Mouse (Mus musculus) lung, postnatal 25 days (tissue): ENCODE results near the gene Ddit4.
"Not testable (repeated sequence)": the region's sequence is repeated elsewhere in the genome, so short reads cannot be mapped to it uniquely, and the experiment has no call there.

Experiments
- DNase-seq: peaks from one replicate; pipeline ENCODE4 v3.0.0; 2022; ENCODE audit warnings: low spot score

Gene Ddit4

GRCm38 (mm10) chr10:59951211-59952151, at the start of gene Ddit4:
TSS of gene Ddit4 (minus strand) at chr10:59951834.
- DNase-seq: peak; percentile 100

- no peak for DNase-seq
These were observed 47.4 kb upstream of the Ddit4 start for GRCm38 (mm10) chr10:59999057-59999456.

GRCm38 (mm10) chr10:59997591-59997990, 46.0 kb upstream of the Ddit4 start:
- DNase-seq: peak; percentile 81

DNA sequence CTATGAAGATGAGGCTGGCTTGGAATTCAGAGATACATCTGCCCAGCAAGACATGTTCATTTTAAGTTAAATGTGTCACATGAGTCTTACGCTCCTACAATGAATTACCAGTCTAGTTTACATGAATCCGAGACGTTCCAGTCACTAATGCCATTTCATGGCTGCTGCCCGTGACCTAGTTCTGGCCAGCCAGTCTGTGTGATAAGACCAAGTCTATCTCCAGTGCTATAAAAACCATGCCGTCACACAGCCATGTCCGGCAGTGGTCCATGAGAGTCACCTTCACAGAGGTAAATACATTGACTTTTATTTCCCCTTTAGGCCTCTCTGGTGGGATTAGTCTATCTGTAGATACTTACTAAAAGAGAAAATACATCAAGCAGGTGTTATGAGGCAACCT, 44.3 kb upstream of the Ddit4 start:
- DNase-seq: no peak

- not testable (repeated sequence) for DNase-seq
These were observed 42.2 kb upstream of the Ddit4 start for GRCm38 (mm10) chr10:59993813-59994212.

DNA sequence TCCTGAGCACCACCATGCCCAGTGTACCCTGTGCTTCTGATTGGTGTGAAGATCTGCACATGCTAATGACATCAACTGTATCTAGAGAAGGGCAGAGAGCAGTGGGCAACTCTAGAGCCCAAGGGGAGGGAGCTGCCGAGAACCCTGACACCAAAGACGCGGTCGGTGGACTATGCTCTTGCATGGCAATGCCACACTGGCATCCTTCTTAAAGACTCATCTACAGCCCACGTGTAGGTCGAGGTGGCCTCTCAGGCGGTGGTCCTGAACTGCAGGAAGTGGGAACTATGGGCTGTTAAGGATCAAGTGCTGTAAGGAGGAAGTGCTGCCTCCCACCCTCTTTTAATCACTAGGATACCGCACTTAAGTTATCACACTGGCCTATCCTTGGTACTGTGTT, 40.4 kb upstream of the Ddit4 start:
- no peak for DNase-seq

GRCm38 (mm10) chr10:59991262-59991880, 39.7 kb upstream of the Ddit4 start:
- no peak for DNase-seq

GRCm38 (mm10) chr10:59990393-59990792, 38.8 kb upstream of the Ddit4 start:
- no peak for DNase-seq

DNA sequence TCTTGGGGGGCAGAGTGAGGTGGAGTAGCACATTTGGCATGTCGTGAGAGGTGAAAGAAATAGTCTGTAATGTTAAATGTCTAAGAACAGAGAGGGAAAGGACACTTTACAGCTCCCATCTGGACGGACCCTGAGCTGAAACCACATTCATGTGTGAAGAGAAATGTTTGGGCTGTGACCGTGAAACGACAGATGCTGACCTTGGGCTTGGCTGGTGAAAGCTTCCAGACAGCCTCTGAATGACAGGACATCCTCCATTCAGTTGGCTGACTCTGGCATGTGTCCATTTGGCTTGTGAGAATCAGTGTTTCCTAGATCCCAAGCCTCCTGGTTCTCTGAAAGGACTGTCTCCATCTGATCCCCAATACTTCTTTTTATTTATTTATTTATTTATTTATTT, 36.4 kb upstream of the Ddit4 start:
- DNase-seq: peak; percentile 63

DNA sequence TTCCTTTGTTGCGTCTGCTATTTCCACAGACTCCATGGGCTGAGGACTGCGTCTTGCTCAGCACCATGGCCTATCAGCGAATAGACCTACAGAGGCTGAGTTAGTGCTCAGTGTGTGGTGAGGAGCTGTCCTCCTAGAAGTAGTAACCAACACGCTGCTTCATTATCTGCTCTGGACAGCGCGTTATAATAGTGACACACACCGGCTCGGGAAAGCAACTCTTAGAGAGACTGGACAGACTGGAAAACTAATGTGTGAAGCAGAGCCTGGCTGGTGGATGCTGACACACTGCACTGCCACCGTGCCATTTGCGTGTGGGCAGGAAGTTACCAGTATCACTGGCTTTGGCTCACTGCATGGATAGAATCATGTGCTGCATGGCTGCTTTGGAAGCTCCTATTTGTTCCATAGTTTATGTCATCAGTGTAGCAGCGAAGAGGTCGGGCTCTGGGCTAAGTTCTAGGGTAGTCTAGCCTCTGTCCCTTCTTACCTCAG, 30.8 kb upstream of the Ddit4 start:
- DNase-seq: no peak

GRCm38 (mm10) chr10:59981792-59982191, 30.2 kb upstream of the Ddit4 start:
- DNase-seq: no peak

GRCm38 (mm10) chr10:59981336-59981735, 29.7 kb upstream of the Ddit4 start:
- DNase-seq: no peak

DNA sequence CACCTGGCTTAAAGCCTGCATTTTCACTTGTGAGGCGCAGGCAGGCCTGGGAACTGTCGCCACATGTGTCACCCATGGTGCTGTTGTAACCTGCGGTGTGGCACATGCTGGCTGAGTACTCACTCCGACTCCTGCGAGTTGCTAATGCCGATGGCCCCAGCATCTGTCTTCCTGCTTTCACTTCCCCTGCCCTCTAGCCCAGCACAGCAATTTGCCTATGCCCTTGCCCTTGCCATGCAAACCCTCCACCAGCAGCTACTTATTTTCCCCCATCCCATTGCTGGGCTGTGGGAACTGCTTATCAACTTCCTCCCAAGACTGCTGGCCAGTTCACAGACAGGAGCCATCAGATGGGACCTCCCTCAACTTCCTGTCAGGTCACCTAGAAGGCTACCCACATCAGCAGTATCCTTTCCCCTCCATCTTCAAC, 29.2 kb upstream of the Ddit4 start:
- DNase-seq: peak; percentile 67

DNA sequence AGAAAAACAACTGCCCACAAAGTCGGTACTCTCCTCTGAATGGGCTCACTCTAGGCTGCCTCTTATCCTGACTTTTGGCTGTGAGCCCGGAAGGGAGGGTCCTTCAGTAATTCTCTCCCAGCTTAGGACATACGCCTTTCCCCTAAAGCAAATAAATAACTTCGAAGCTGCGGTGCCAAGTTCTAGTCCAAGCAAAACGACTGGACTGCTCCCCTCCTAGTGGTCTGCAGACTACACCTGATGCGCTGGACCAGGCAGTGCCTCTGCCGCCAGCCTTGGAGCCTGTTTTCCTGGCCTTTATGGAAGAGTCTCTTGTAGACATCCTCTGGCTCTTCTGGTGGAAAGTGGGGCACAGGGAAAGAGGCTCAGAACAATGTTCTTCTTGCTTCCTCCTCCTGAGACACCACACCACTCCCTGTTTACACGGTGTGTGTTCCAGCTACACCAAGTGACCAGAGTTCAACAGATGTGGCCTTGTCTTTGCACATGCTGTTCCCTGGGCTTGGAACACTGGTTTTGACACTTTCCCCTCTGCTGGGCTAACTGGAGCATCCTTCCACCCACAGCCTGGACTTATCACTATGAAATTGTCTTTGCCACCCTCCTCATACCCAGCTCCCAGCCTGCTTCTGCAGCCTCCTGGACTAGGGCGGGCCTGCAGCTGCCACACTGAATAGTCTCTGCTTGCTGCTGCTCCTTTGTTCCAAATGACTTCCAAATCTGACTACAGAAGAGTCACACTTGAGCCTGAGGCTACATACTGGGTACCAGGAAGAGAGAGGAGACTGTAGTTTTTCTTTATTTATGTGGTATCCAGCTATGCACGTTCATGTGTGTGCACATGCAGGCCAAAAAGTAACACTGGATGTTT, 27.5 kb upstream of the Ddit4 start:
- DNase-seq: peak; percentile 95

DNA sequence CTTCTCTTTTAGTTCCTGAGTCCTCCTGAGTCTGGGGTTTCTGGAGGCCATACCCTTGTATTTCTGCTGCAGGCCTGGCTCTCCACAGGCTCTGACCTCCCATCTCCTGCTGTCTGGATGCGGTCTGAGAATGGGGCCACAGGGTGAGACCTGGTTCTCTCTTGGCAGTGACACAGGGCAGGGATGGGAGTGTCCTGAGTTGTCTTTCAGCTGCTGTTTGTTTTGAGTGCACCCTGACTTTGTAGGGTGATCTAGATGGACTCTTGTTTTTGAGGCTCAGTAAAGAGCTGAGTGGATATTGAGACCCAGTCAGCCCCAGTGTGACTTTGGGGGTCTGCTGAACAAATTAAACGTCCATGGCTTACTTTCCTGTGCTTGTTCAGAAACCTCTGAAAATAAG, 26.8 kb upstream of the Ddit4 start:
- no peak for DNase-seq

DNA sequence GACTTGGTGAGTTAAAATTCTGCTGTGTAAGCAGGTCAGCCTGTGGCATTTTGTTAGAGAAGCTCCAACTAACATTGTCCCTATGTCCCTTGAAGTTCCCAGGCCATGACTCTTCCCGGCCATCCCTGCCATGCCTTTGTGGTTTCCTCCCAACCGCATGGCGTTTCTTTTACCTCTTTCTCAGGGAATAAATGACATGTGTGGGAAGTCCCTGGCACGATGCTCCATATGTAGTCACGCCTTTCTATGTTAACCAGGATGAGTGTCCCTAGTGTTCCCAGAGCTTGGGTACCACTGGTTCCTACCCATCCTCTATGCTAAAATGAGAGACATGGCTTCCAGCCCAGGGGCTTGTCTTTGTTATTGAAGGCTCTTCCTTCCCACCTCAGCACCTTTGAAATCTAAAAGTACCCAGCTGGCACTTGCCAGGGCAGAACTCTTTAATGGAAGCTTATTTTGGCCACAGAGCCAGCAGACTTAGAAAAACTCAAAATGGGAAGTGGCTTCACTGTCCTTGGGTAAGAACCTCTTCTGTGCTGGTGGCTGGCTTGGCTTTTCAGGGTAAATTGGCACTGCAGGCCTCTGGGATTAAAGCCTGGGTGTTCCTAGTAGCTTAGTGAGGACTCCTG, 26.2 kb upstream of the Ddit4 start:
- no peak for DNase-seq

GRCm38 (mm10) chr10:59977141-59977540, 25.5 kb upstream of the Ddit4 start:
- no peak for DNase-seq

GRCm38 (mm10) chr10:59974786-59975185, 23.2 kb upstream of the Ddit4 start:
- peak; percentile 63 for DNase-seq

GRCm38 (mm10) chr10:59974191-59974664, 22.6 kb upstream of the Ddit4 start:
- peak; percentile 93 for DNase-seq

GRCm38 (mm10) chr10:59973400-59973799, 21.8 kb upstream of the Ddit4 start:
- no peak for DNase-seq

DNA sequence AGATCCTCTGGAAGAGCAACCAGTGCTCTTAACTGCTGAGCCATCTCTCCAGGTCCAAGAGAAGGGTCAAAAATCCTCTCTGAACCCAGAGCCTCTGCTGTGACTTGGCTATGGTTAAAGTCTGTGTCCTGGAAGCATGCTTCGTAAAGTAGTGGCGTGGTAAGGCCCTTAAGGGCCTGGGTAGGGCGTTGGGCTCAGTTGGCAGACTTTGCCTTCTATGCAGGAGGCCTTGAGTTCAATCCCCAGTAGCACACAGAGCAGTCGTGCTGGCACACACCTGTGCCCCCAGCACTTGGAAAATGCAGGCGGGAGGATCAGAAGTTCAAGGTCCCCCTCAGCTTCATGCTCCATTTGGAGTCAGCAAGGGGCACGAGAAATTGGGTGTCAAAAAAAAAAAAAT, 21.4 kb upstream of the Ddit4 start:
- DNase-seq: no peak

DNA sequence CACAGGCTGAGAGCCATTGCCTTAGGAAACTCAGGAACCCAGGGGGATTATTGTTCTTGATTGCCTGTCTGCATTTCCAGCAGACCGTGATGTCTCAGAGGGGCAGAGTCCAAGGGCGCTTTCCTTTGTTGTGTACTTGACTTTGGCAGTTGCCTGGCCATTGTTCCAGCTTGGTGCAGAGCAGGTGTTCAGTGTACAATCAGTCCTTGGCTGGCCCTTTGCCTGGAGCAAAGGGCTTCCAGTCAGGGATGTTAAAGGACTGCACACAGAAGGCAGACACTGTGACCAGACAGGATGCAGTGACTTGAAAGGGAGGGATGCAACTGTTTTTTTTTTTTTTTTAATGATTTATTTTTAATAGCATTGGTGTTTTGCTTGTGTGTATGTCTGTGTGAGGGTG, 20.9 kb upstream of the Ddit4 start:
- peak; percentile 72 for DNase-seq
